Mouse (Mus musculus) brain, adult 2 months (tissue): ENCODE data around the gene Apobec3.
A peak's percentile ranks its signal among the peaks of the same experiment; 100 is the strongest.

Experiments
- DNase-seq: peaks from one replicate; pipeline ENCODE4 v3.0.0; 2011; ENCODE audit warnings: low read depth, low spot score

The Apobec3 gene

DNA sequence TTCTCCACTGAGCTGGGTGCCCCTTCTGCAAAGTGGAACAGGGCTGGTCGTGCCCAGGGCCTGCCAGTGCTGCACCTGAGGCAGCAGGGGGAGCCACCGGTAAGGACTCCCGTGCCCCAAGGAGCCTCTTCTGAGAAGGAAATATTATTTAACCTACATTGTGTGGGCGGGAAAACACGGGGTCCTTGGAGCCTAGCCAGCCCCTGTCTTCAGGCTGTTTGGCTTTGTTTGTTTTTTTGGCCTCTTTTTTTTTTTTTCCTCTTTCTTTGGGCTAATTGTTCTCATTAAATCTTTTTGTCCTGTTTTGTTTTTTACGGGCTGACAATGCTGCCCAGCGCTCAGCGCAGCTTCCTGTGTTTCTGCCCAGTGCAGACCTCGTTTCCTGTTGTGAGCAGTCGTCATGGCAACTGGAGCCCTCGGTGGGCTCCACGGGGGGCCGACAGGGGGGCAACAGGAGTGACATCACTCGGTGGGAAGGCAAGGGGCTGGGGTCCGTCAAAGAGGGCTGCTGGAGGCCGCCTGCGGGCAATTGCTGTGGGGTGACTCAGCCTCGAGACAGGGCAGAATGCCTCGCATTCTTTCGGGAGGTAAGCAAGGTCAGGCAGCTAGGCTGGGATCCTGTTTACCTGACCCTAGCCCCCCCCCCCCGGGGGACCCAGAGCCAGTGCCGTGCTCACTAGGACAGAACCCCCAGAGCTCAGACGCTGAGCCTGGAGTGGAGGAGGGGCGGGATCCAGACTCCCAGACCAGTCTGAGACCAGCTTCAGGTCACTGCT, 59.0 kb downstream of the Apobec3 start:
- peak; percentile 81 for DNase-seq

DNA sequence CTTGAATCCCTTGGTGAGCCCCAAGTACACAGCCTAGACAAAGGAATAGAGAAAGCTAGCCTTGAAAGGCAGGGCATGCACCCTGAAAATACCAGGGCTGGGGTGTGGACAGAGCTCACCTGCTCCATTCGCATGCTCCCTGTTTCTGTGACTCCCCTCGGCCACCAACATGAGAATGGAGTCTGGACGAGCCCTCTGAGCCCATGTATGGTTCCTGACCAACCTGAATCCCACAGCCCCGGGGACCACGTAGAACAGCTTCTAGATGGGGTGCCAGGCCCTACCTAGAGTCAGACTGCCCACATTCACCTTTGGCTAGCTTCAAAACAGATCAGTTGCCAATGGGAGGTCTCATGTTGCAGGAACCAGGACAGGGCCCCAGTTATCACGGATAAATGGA, 59.8 kb downstream of the Apobec3 start:
- DNase-seq: no peak

DNA sequence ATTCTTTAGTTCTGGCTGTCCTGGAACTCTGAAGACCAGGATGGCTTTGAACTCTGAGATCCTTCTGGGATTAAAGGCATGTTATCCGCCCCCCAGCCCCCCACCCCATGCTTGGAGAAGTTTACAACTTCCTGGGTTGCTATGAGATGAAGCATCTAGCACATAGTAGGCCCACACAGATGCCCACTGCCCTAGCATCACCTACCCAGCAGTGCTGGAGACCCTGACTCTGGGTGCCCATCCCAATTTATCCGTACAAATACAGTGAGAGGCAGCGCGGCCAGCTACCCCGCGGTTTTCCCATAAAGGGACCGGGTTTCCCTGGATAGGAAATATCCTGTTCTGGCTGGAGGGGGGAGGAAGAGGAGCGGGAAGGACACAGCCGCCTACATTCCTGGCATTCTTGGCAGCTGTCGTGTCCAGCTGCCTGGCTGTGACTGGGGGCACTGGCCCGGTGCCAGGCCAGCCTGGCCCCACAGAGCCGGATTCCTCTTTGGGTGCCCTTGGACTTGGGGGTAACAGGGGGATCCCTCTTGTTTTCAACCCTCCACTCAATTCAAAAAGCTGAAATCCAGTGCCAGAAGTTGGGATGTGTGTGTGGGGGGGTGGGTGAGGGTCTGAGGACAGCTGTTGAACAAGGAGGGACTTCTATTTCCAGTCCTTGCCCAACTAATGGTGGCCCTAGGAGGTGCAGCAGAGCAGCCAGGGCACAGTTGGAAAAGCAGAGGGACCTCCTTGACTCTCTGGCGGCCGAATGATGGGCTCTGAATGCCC, 60.5 kb downstream of the Apobec3 start:
- peak; percentile 17 for DNase-seq

DNA sequence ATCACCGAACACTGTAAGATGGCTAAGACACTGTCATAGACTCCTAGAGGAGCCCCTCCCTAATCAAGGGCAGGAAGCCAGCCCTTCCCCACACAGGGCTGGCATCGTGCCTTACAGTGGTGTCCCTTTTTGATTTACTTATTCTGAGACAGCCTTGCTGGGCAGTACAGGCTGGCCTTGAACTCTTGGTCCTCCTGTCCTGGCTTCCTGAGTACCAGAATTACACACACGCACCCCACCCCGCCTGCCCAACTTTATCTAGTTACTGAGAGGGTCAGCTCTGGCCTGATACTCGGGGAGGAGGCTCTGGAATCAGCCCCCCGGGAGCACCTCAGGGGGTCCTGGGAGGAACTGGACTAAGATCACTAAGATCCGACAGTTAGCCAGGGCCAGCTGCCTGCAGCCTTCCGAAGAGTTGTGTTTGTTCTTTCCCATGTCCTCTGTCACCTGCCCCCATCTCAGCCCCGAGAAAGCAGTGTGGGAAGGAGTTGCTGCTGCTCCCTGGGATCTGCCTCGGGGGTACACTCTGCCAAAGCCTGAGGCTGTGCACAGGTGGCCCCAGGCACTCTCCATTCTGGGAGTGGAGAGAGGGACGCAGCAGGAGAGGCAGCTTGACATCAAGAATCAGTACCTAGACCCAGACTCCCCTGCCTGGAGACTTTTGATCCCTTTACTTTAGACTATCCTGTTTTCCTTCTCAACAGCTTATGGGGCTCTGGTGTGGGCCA, 61.2 kb downstream of the Apobec3 start:
- no peak for DNase-seq

DNA sequence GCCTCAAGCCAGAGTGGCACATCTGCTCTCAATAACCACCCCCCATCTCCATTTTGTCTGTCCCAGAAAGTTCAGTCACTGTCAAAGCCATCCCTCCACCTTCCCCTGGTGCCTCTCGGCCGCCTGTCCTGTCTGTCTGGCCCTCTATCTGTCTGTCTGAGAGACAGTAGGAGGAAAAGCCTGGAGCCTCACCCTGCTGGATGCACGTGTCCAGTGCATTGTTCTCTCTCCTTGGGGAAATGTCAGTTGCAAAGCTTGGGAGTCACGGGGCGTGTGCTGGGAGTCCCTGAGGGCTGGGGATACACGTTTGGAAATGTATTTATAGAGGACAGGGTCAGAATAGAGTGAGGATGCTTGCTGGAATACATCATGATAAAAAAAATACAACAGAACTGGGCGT, 62.0 kb downstream of the Apobec3 start:
- DNase-seq: no peak

DNA sequence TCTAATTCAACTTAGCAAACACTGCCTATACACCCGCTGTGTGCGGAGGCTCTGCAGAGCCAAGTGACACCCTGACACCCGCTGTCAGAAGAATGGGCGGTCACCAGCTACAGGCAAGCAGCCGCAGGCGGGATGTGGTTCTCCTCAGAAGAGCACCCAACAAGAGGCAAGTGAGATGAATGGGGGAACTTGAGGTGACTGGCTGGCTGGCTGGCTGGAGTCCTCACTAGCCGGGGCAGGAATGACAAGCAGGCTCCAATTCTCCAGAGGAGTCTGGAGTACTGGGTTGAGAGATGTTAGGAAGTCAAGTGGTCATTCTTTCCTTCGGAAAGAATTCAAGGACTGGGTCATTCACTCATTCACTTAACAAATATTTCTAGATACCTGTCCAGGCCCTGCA, 65.1 kb downstream of the Apobec3 start:
- DNase-seq: no peak

DNA sequence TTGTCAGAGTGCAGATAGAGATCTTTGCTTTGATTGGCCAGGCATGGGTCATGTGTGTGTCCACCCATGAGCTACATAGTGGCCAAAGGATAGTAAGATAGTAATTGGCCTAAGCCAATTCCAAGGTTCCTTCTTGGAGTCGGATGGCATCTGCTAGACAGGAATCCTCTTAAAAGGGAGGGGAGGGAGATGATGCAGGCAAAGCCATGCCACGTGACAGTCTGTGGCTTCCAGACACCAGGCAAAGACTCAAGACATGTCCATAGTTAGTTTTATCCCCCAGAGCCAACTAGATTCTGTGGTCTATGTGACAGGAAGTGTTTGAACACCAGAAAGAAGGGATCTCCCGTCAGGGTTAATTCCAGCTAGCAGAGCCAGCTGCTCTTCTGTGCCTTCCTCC, 67.0 kb downstream of the Apobec3 start:
- no peak for DNase-seq

DNA sequence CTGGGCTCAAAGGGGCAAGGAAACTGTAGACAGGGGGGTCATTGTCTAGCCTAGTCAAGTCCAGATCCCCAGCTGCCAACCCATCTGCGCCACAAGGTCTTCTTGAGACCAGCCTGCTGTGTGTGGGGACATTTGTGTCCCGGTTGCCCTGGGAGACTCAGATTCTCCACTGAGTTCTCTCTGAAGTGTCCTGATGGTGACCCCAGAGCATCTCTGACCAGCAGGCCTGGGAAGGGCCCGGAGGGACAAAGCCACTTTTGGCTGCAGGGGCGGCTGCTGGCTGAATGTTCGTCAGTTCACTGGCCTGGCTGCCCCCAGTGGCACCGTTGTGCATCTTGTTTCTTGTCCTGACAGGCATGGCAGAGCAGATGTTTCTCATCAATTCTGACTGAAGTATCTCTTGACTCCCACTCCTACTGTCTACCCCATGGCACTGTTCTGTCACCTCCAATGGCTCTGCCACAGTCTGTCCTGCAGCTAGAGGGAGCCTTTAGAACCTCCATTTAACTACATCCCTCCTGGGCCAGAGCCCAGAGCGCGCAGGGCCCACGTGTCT, 70.0 kb downstream of the Apobec3 start:
- DNase-seq: peak; percentile 36

DNA sequence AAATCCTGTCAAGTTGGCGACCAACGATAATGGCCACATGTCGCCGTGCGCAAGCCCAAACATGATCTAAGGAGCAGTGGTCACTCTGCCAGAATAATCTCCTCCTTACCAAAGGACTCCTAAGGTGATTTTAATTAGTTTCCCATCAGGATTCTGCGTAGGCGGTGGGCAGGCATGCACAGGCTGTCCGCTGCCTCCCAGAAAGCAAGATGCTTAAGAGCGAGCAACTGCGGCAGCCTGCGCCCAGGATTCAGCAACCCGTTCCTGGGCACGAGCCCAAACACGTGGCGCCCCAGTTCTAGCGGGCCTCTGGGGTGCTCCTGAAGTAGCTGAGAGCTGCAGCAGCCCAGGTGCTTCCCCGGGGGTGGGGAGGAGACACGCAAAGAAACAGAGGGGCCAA, 71.2 kb downstream of the Apobec3 start:
- peak; percentile 87 for DNase-seq

DNA sequence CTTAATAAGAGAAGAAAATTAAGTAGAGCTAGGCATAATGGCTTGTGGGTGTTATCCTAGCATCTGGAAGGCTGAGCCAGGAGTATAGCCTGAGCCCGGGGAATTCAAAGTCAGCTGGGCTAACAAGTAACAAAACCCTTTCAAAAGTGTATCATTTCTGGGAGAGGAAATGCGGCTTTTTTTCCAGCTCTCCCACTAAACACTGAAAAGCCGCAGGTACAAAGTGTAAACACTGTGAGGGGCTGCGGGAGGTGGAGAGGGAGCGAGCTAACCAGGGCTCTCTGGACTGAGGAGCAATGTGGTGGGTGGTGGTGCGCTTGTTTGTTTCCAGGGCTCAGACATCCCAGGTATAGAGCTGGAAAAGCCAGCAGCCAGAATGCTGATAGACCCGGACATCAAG, 72.9 kb downstream of the Apobec3 start:
- DNase-seq: no peak
